Mouse (Mus musculus): Measurements from ENCODE around the gene Ppp1r2.
"Not testable (repeated sequence)": the region's sequence is repeated elsewhere in the genome, so short reads cannot be mapped to it uniquely, and the experiment has no call there.

The Ppp1r2 gene

GRCm38 (mm10) chr16:31274674-31275460, at the start of gene Ppp1r2:
Gene Ppp1r2 (minus strand): TSS chr16:31275277.
- peak; percentile 95 for DNase-seq (ENCODE audit: inconsistent ontology term)

GRCm38 (mm10) chr16:31321501-31321900, 46.4 kb upstream of the Ppp1r2 start:
- DNase-seq (ENCODE audit: inconsistent ontology term), result no peak

- DNase-seq (ENCODE audit: inconsistent ontology term), result no peak
These were observed 45.9 kb upstream of the Ppp1r2 start for GRCm38 (mm10) chr16:31320954-31321353.

- not testable (repeated sequence) for DNase-seq (ENCODE audit: inconsistent ontology term)
These were observed 44.6 kb upstream of the Ppp1r2 start for GRCm38 (mm10) chr16:31319723-31320122.

GRCm38 (mm10) chr16:31319316-31319715, 44.2 kb upstream of the Ppp1r2 start:
- DNase-seq (ENCODE audit: inconsistent ontology term), result no peak

GRCm38 (mm10) chr16:31318418-31318817, 43.3 kb upstream of the Ppp1r2 start:
- no peak for DNase-seq (ENCODE audit: inconsistent ontology term)

GRCm38 (mm10) chr16:31316246-31317143, 41.4 kb upstream of the Ppp1r2 start:
- peak; percentile 52 for DNase-seq (ENCODE audit: inconsistent ontology term)

- no peak for DNase-seq (ENCODE audit: inconsistent ontology term)
These were observed 40.2 kb upstream of the Ppp1r2 start for GRCm38 (mm10) chr16:31315294-31315693.

- DNase-seq (ENCODE audit: inconsistent ontology term), result no peak
These were observed 39.6 kb upstream of the Ppp1r2 start, which contains the start of gene Apod for GRCm38 (mm10) chr16:31314497-31315233. Gene Apod (minus strand): TSS chr16:31314808.

GRCm38 (mm10) chr16:31313611-31314010, 38.5 kb upstream of the Ppp1r2 start:
- no peak for DNase-seq (ENCODE audit: inconsistent ontology term)

GRCm38 (mm10) chr16:31312296-31312695, 37.2 kb upstream of the Ppp1r2 start:
- DNase-seq (ENCODE audit: inconsistent ontology term), result no peak

- DNase-seq (ENCODE audit: inconsistent ontology term), result no peak
These were observed 30.3 kb upstream of the Ppp1r2 start for GRCm38 (mm10) chr16:31305199-31305919.

GRCm38 (mm10) chr16:31303276-31303675, 28.2 kb upstream of the Ppp1r2 start:
- DNase-seq (ENCODE audit: inconsistent ontology term), result peak; percentile 34

GRCm38 (mm10) chr16:31300883-31301532, 25.9 kb upstream of the Ppp1r2 start:
- no peak for DNase-seq (ENCODE audit: inconsistent ontology term)

- peak; percentile 32 for DNase-seq (ENCODE audit: inconsistent ontology term)
These were observed 25.4 kb upstream of the Ppp1r2 start for GRCm38 (mm10) chr16:31300467-31300866.

GRCm38 (mm10) chr16:31299960-31300353, 24.9 kb upstream of the Ppp1r2 start:
- DNase-seq (ENCODE audit: inconsistent ontology term), result no peak

GRCm38 (mm10) chr16:31299164-31299959, 24.3 kb upstream of the Ppp1r2 start:
- no peak for DNase-seq (ENCODE audit: inconsistent ontology term)

GRCm38 (mm10) chr16:31297113-31297512, 22.0 kb upstream of the Ppp1r2 start:
- DNase-seq (ENCODE audit: inconsistent ontology term), result no peak

- DNase-seq (ENCODE audit: inconsistent ontology term), result no peak
These were observed 18.7 kb upstream of the Ppp1r2 start for GRCm38 (mm10) chr16:31293761-31294160.

All from Muller cell, postnatal 12 days (primary cell).